Mouse (Mus musculus) olfactory bulb, adult 2 months (tissue): ENCODE data around the gene Got1.

Source experiments
- CTCF ChIP-seq: fragments of 200-500 bp; IDR thresholded peaks from 2 replicates; pipeline ENCODE4 v1.5.1; 2012; ENCODE audit warnings: low read depth, mild to moderate bottlenecking, low read length, moderate library complexity; ENCODE audit not compliant: insufficient read depth
- POLR2A ChIP-seq: fragments of 200-500 bp; IDR thresholded peaks from 2 replicates; pipeline ENCODE4 v1.6.1; 2012; ENCODE audit warnings: mild to moderate bottlenecking, low read depth, low read length, moderate library complexity; ENCODE audit not compliant: insufficient read depth

DNA sequence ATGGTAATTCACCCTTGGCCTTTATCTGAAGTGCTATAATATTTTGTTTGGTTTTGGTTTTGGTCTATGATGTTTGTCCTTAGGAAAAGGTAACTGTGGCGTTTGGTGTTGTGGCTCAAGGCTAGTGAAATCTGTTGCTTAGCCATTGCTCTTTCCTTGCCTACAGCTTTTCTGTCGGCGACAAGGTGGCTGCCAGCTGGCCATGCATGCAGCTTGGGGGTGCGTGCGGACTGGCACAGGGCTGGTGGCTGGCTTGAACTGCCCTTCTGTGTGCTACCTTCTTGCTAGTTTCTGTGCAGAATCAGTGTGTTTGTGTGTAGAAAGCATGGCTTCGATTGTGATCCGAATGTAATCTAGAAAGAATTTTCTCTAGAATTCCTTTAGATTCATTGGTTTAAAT, 51.6 kb downstream of the Got1 start:
- TF ChIP-seq CTCF = no peak
- no peak for TF ChIP-seq POLR2A
